Mouse (Mus musculus) adrenal gland, postnatal 0 days (tissue): Measurements from ENCODE around the gene Actr6. TPM values are rescaled to one million over a fixed set of nuclear protein-coding genes. Genes with fewer than 3 reads are reported as not detected.

Experiments
- polyA plus RNA-seq: library from polyadenylated mRNA; unstranded; fragments of >200 nt; fragmentation: Nextera tagmentation; extraction: Ambion mirVana; gene quantifications from 2 replicates; pipeline ENCODE4 v1.2.1, GENCODE M21; 2015

Gene Actr6
- polyA plus RNA-seq: 73.6 and 97.8 TPM in 2 replicates

DNA sequence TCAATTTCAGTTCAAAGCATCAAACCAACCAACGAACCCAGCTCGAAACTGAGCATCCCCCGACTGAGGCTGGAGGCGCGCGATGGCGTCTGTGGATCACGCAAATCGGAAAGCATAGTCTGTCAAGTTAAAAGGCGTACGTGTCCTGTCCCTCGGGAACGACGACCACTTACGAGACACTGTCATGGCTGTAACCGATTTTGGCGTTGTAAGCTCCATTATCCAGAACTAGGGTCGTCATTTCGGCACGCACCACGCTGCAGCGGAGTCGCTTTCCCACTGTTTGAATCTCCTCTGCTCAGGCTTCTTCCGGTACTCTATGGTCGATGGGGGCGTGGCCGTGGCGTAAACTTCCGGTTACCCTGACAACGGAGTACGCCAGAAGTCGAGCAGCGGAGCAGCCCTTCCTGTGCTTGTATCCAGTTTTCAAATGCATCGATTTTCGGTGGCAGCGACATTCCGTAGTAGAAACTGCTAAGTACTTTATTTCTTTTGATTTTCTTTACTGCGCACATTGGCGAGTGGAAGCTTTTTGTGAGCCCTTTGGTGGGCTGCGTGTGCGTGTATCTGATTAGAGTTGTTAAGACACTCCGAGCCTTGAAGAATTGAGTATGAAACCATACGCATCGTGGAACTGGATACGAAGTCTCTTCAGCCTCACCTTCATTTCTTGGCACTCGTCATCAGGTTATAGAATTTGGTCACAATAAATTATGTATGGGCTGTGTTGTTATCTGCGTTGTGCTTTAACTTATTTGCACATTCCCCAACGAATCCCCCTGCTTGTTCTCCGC, at the start of gene Actr6:
Gene Actr6, minus strand, starts transcription at position 295 of the 794 bp plus-strand sequence.

DNA sequence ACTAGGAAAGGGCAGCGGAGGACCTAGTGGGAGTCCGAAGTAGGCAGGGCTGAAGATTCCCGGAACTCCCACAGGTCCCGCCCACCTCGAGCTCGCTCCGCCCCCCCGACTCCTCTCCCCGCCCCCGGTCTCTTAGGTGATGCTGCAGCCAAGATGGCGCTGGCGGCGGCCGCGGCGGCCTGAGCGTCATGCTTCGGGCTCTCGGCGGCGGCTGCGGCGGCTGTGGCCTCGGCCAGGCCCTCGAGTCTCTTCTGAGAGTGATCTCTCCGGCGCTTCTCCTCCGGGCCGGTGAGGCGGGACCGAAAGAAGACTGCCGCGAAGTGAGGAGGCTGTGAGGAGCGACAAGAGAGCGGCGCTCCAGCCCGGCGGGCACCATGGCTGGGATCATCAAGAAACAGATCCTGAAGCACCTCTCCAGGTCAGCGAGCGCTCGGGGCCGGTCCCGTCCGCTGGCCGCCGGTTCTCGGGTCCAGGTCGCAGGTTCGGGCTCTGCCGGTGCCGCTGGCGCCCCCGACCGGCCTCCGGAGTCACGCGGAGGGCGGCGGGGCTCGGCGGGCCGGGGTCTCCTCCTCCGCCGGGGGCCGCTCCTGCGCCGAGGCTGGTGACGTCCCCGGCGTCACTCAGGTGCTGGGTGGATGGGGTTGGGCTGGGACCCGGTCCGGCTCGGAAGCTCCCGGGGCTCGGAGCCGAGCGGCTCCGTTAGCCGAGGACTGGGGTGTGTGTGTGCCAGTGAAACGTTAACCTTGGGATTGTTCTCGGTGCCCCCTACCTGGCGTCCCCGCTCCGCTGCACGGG, 13.0 kb upstream of the Actr6 start, which contains the start of gene Uhrf1bp1l:
Gene Uhrf1bp1l, plus strand, starts transcription at position 121 of the 795 bp plus-strand sequence.

GRCm38 (mm10) chr10:89686139-89686808, 45.8 kb downstream of the Actr6 start, which contains the start of gene Scyl2:
Gene Scyl2 (minus strand): TSS chr10:89686285.

Other genes with a start within 250 kb of the Actr6 start
- 9.7 and 24.3 TPM in 2 replicates for gene Nr1h4, start 198.7 kb downstream of the Actr6 start, polyA plus RNA-seq
- 0.04 and 0.05 TPM in 2 replicates for gene Slc17a8, start 111.0 kb downstream of the Actr6 start, polyA plus RNA-seq
- gene Scyl2, start 46.0 kb downstream of the Actr6 start, polyA plus RNA-seq: 4.8 and 8.9 TPM in 2 replicates
- gene Uhrf1bp1l, start 12.7 kb upstream of the Actr6 start, polyA plus RNA-seq: 17.5 and 30.6 TPM in 2 replicates
- 2.2 and 5.2 TPM in 2 replicates for gene Anks1b, start 141.2 kb upstream of the Actr6 start, polyA plus RNA-seq